Mouse (Mus musculus) cortical plate, adult 2 months (tissue): Measurements from ENCODE around the gene Cacna1d.

ENCODE experiments used
- CTCF ChIP-seq: fragments of 200-500 bp; IDR thresholded peaks from 2 replicates; pipeline ENCODE4 v1.5.1; 2011; ENCODE audit warnings: mild to moderate bottlenecking, control low read depth, low read length; ENCODE audit not compliant: insufficient read depth; ENCODE audit errors: extremely low read depth
- POLR2A ChIP-seq: fragments of 200-500 bp; IDR thresholded peaks from 2 replicates; pipeline ENCODE4 v1.6.1; 2011; ENCODE audit warnings: mild to moderate bottlenecking, low read length, control low read depth; ENCODE audit not compliant: insufficient read depth; ENCODE audit errors: extremely low read depth

GRCm38 (mm10) chr14:30066752-30067151, 424.5 kb downstream of the Cacna1d start:
- TF ChIP-seq POLR2A = no peak
- TF ChIP-seq CTCF = no peak
